Comparison of ENCODE assay signal across 25 mouse cellular contexts in the genomic region with DNA sequence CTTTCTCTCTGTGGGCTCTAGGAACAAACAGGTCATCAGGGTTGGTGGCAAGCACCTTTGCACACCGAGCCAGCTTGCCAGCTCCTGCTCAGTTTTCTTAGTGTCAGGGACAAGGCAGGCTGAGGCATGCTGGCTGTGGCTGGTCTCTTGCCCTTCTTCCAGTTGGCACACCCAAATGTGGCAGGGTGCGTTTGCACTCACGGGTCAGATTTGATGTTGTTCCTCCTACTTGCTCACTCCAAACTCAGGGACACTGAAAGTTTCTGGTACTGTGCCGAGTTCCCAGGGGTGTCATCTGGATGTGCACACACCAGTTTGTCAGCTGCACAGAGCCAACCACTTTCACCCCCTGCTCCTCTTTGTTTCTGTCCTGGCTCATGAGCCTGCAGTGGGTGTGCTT. TPM values are rescaled to one million over a fixed set of nuclear protein-coding genes. Genes with fewer than 3 reads are reported as not detected.
DNase-seq lines count a peak whose midpoint lies in the region; ATAC-seq lines count a peak whose summit lies in the region.
"Had no signal": no experiment of that assay in that cellular context is flagged by ENCODE, and none has a peak within 500 bp of the region (broad histone marks: within the 10 kb centered on the region; RNA-seq: fewer than 3 reads in every experiment).

No protein-coding gene starts in this region.

- no peak overlapping the region for H3K4me3 ChIP-seq in lung, embryonic 16.5 days (ENCODE audit: low read length)
- H3K4me3 ChIP-seq: forebrain, embryonic 15.5 days; hindbrain, embryonic 12.5 days; limb, embryonic 10.5 days; midbrain, embryonic 12.5 days; neural tube, embryonic 15.5 days had no signal

- no peaks in the 10 kb centered on the region for H3K36me3 ChIP-seq in lung, embryonic 16.5 days (ENCODE audit: control insufficient read depth, insufficient read depth, low read length)
- H3K36me3 ChIP-seq: forebrain, embryonic 15.5 days; hindbrain, embryonic 12.5 days; limb, embryonic 10.5 days; midbrain, embryonic 12.5 days; neural tube, embryonic 15.5 days had no signal

- H3K27me3 ChIP-seq in lung, embryonic 16.5 days (ENCODE audit: control insufficient read depth, insufficient read depth, low read depth, low read length) = no peaks in the 10 kb centered on the region
- H3K27me3 ChIP-seq: forebrain, embryonic 15.5 days; hindbrain, embryonic 12.5 days; midbrain, embryonic 12.5 days; neural tube, embryonic 15.5 days had no signal

- H3K9me3 ChIP-seq in lung, embryonic 16.5 days (ENCODE audit: control insufficient read depth, low read length) = no peaks in the 10 kb centered on the region
- H3K9me3 ChIP-seq: forebrain, embryonic 15.5 days; hindbrain, embryonic 12.5 days; limb, embryonic 10.5 days; midbrain, embryonic 12.5 days; neural tube, embryonic 15.5 days had no signal

- 73% methylated on average over 4 of the region's 4 CpGs for WGBS in lung, embryonic 16.5 days

- H3K4me1 ChIP-seq in lung, embryonic 16.5 days (replicated peaks; ENCODE audit: control insufficient read depth, insufficient read depth, low read length) = no peaks in the 10 kb centered on the region
- H3K4me1 ChIP-seq: forebrain, embryonic 15.5 days; hindbrain, embryonic 12.5 days; limb, embryonic 10.5 days; midbrain, embryonic 12.5 days; neural tube, embryonic 15.5 days had no signal

- peak; percentile 56 for DNase-seq in adrenal gland, postnatal 14 days
- no peak for DNase-seq in adrenal gland, adult 18-20 months (ENCODE audit: low spot score in 2 of 2)
- DNase-seq in lung, postnatal 4 days = no peak
- DNase-seq in fat pad, adult 2 months (ENCODE audit: extremely low read depth, low read depth, low spot score) = peak; percentile 99
- DNase-seq in urinary bladder, postnatal 25 days (ENCODE audit: low spot score) = peak; percentile 34
- no peak for DNase-seq in layer of hippocampus, adult 8-10 months (ENCODE audit: low spot score in 2 of 2)
- DNase-seq: adrenal gland, postnatal 25 days; cerebellum, adult 9-10 months; gastrocnemius, postnatal 36 days; heart, postnatal 14 days; liver; right cerebral cortex, adult 18-20 months had no signal

- H3K9ac ChIP-seq in lung, embryonic 16.5 days (ENCODE audit: low read length) = 0 out of 2 replicates have a peak overlapping the region, but pooled peaks have one; percentile 11
- H3K9ac ChIP-seq: forebrain, embryonic 15.5 days; hindbrain, embryonic 12.5 days; midbrain, embryonic 12.5 days; neural tube, embryonic 15.5 days had no signal

- H3K4me2 ChIP-seq in lung, embryonic 16.5 days (ENCODE audit: low read depth, low read length) = no peak overlapping the region
- H3K4me2 ChIP-seq: forebrain, embryonic 15.5 days; heart, embryonic 11.5 days; hindbrain, embryonic 12.5 days; midbrain, embryonic 12.5 days; neural tube, embryonic 15.5 days had no signal

- ATAC-seq in lung, embryonic 16.5 days (ENCODE audit: low read depth) = no peak
- ATAC-seq: CD4-positive, CD25-positive, alpha-beta regulatory T cell, adult 4 months; forebrain, embryonic 15.5 days; intestine, postnatal 0 days; lung, postnatal 0 days had no signal

- no peak overlapping the region for H3K27ac ChIP-seq in lung, embryonic 16.5 days (ENCODE audit: low read length)
- H3K27ac ChIP-seq: forebrain, embryonic 15.5 days; hindbrain, embryonic 12.5 days; limb, embryonic 10.5 days; midbrain, embryonic 12.5 days; neural tube, embryonic 15.5 days had no signal

RNA-seq across cellular contexts. Expression of gene Pum2, which starts 17.3 kb away (rescaled TPM):
- total RNA-seq in adrenal gland, postnatal 14 days (2021) = 136 and 152 TPM in 2 replicates
- 100 to 1,000 TPM; 116 to 149 TPM for total RNA-seq in adrenal gland, adult 18-20 months (2021)
- polyA plus RNA-seq in lung, embryonic 16.5 days (2015; fragmentation: Nextera tagmentation; extraction: Ambion mirVana) = 42.0 and 42.1 TPM in 2 replicates
- 100 to 1,000 TPM; 170 to 200 (median 188) TPM for total RNA-seq in layer of hippocampus, adult 8-10 months (2022)

RNA-seq across cellular contexts. Expression of gene Slc7a15, which starts 57.7 kb away (rescaled TPM):
- 0.23 TPM in 1 of 2 replicates, not detected in the other for total RNA-seq in adrenal gland, postnatal 14 days (2021)
- not detected for total RNA-seq in adrenal gland, adult 18-20 months (2021)
- not detected in 2 replicates for polyA plus RNA-seq in lung, embryonic 16.5 days (2015; fragmentation: Nextera tagmentation; extraction: Ambion mirVana)
- not detected for total RNA-seq in layer of hippocampus, adult 8-10 months (2022)
- total RNA-seq: adrenal gland, postnatal 25 days; gastrocnemius, postnatal 36 days; heart, postnatal 14 days; layer of hippocampus, postnatal 25 days had no signal
- polyA plus RNA-seq: CD4-positive, CD25-positive, alpha-beta regulatory T cell, adult 4 months; embryonic facial prominence, embryonic 14.5 days; forebrain, embryonic 15.5 days; heart, embryonic 11.5 days; hindbrain, embryonic 12.5 days; kidney, embryonic 16.5 days; limb, embryonic 10.5 days; lung, postnatal 0 days; midbrain, embryonic 12.5 days; neural tube, embryonic 15.5 days had no signal

Comparison
In these comparisons a context has a peak if more than half of its experiments do, and no peak if none do; other contexts are left out.
1. DNase-seq: peak in adrenal gland, postnatal 14 days (single experiment), fat pad, adult 2 months (single experiment) and urinary bladder, postnatal 25 days (single experiment); none in adrenal gland, adult 18-20 months (0 of 2), lung, postnatal 4 days (0 of 2) and layer of hippocampus, adult 8-10 months (0 of 2).